Mouse (Mus musculus) brain, embryonic 14.5 days (tissue): ENCODE data around the gene Tnk2.

Experiments
- CTCF ChIP-seq: fragments of 200-500 bp; IDR thresholded peaks from 2 replicates; pipeline ENCODE4 v1.5.1; 2012; ENCODE audit warnings: inconsistent platforms, mild to moderate bottlenecking, moderate library complexity, borderline replicate concordance; ENCODE audit not compliant: insufficient read depth, insufficient read length; ENCODE audit errors: extremely low read depth
- POLR2A ChIP-seq: fragments of 200-500 bp; IDR thresholded peaks from 2 replicates; pipeline ENCODE4 v1.6.1; 2012; ENCODE audit warnings: mild to moderate bottlenecking, inconsistent platforms, borderline replicate concordance; ENCODE audit not compliant: poor library complexity, insufficient read depth, insufficient read length, severe bottlenecking; ENCODE audit errors: extremely low read depth

DNA sequence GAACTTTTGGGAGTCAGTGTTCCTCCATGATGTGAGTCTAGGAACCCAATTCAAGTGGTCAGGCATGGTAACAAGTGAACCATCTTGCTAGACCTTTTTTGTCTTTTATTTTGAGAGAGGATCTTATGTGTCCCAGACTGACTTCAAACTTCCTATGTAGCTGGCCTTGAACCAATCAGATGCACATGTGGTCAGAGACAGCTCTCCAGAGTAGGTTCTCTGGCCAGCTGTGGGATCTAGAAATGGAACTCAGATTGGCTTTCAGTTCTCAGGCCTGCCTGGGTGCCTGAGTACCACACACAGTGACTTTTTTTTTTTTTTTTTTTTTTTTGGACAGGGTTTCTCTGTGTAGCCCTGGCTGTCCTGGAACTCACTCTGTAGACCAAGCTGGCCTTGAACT, 4.0 kb downstream of the Tnk2 start:
- TF ChIP-seq CTCF (no peak), POLR2A (no peak)
